Mouse (Mus musculus): Measurements from ENCODE around the gene Fam3b. TPM values are rescaled to one million over a fixed set of nuclear protein-coding genes. Genes with fewer than 3 reads are reported as not detected.

Gene Fam3b
- polyA plus RNA-seq, 1 experiment from 2014 or later = not detected

GRCm38 (mm10) chr16:97438191-97438590 is 76.4 kb downstream of the Fam3b start:
- Histone ChIP-seq H3K4me3 (no peak overlapping the region), H3K27ac (no peak overlapping the region), H3K36me3 (ENCODE audit: poor library complexity, severe bottlenecking) (no peaks in the 10 kb centered on the region), H3K4me2 (no peak overlapping the region), H3K9me3 (replicated peaks) (no peaks in the 10 kb centered on the region), H3K9ac (no peak overlapping the region), H3K4me1 (0 out of 2 replicates have a peak, but pooled peaks cover 3% of the 10 kb centered on the region), H3K27me3 (no peaks in the 10 kb centered on the region)
- WGBS = 65% methylated on average over 3 of the region's 3 CpGs
- 0 out of 2 replicates have a peak, but pooled peaks have one; percentile 45 for ATAC-seq

- Histone ChIP-seq H3K36me3 (ENCODE audit: poor library complexity, severe bottlenecking) (no peaks in the 10 kb centered on the region), H3K27ac (no peak overlapping the region)
Observed at GRCm38 (mm10) chr16:97437448-97438056, 77.1 kb downstream of the Fam3b start.

GRCm38 (mm10) chr16:97434206-97434605 is 80.4 kb downstream of the Fam3b start:
- H3K4me2 ChIP-seq = no peak overlapping the region
- no peak overlapping the region for H3K27ac ChIP-seq
- no peaks in the 10 kb centered on the region for H3K27me3 ChIP-seq
- 83% methylated on average over 2 of the region's 2 CpGs for WGBS
- no peak overlapping the region for H3K9ac ChIP-seq
- H3K36me3 ChIP-seq (ENCODE audit: poor library complexity, severe bottlenecking) = no peaks in the 10 kb centered on the region
- ATAC-seq = no peak
- H3K4me1 ChIP-seq = 0 out of 2 replicates have a peak, but pooled peaks cover 3% of the 10 kb centered on the region
- no peak overlapping the region for H3K4me3 ChIP-seq
- no peaks in the 10 kb centered on the region for H3K9me3 ChIP-seq (replicated peaks)

More at GRCm38 (mm10) chr16:97437448-97438056, 77.1 kb downstream of the Fam3b start:
- no peak overlapping the region for H3K4me3 ChIP-seq
- ATAC-seq = peak; percentile 67
- no peak overlapping the region for H3K4me2 ChIP-seq
- no peak overlapping the region for H3K9ac ChIP-seq
- no peaks in the 10 kb centered on the region for H3K27me3 ChIP-seq
- WGBS = 49% methylated on average over 1 of the region's 1 CpGs
- no peaks in the 10 kb centered on the region for H3K9me3 ChIP-seq (replicated peaks)
- H3K4me1 ChIP-seq = 0 out of 2 replicates have a peak, but pooled peaks cover 3% of the 10 kb centered on the region

GRCm38 (mm10) chr16:97431328-97431727 is 83.3 kb downstream of the Fam3b start:
- no peak overlapping the region for H3K9ac ChIP-seq
- ATAC-seq = no peak
- 0 out of 2 replicates have a peak, but pooled peaks cover 3% of the 10 kb centered on the region for H3K4me1 ChIP-seq
- no peaks in the 10 kb centered on the region for H3K36me3 ChIP-seq (ENCODE audit: poor library complexity, severe bottlenecking)
- H3K9me3 ChIP-seq (replicated peaks) = no peaks in the 10 kb centered on the region
- H3K4me2 ChIP-seq = no peak overlapping the region
- no peak overlapping the region for H3K27ac ChIP-seq
- no peak overlapping the region for H3K4me3 ChIP-seq
- 80% methylated on average over 4 of the region's 4 CpGs for WGBS
- H3K27me3 ChIP-seq = no peaks in the 10 kb centered on the region

GRCm38 (mm10) chr16:97430091-97430490 is 84.5 kb downstream of the Fam3b start:
- H3K9me3 ChIP-seq (replicated peaks) = no peaks in the 10 kb centered on the region
- no peaks in the 10 kb centered on the region for H3K36me3 ChIP-seq (ENCODE audit: poor library complexity, severe bottlenecking)
- H3K27ac ChIP-seq = no peak overlapping the region
- WGBS = 94% methylated on average over 4 of the region's 4 CpGs
- no peak overlapping the region for H3K4me3 ChIP-seq
- H3K9ac ChIP-seq = no peak overlapping the region
- ATAC-seq = no peak
- no peak overlapping the region for H3K4me2 ChIP-seq
- no peaks in the 10 kb centered on the region for H3K27me3 ChIP-seq
- 0 out of 2 replicates have a peak, but pooled peaks cover 3% of the 10 kb centered on the region for H3K4me1 ChIP-seq

GRCm38 (mm10) chr16:97428026-97428425 is 86.6 kb downstream of the Fam3b start:
- no peak overlapping the region for H3K9ac ChIP-seq
- no peaks in the 10 kb centered on the region for H3K4me1 ChIP-seq
- no peak overlapping the region for H3K27ac ChIP-seq
- H3K4me3 ChIP-seq = no peak overlapping the region
- 85% methylated on average over 3 of the region's 3 CpGs for WGBS
- no peak overlapping the region for H3K4me2 ChIP-seq
- H3K36me3 ChIP-seq (ENCODE audit: poor library complexity, severe bottlenecking) = no peaks in the 10 kb centered on the region
- ATAC-seq = no peak
- H3K27me3 ChIP-seq = no peaks in the 10 kb centered on the region
- H3K9me3 ChIP-seq (replicated peaks) = no peaks in the 10 kb centered on the region

- no peaks in the 10 kb centered on the region for H3K27me3 ChIP-seq
- no peak overlapping the region for H3K9ac ChIP-seq
- no peaks in the 10 kb centered on the region for H3K9me3 ChIP-seq (replicated peaks)
- no peak overlapping the region for H3K27ac ChIP-seq
- H3K4me1 ChIP-seq = no peaks in the 10 kb centered on the region
- no peak overlapping the region for H3K4me3 ChIP-seq
- H3K36me3 ChIP-seq (ENCODE audit: poor library complexity, severe bottlenecking) = no peaks in the 10 kb centered on the region
- no peak for ATAC-seq
- H3K4me2 ChIP-seq = no peak overlapping the region
- WGBS = 85% methylated on average over 1 of the region's 1 CpGs
Observed at GRCm38 (mm10) chr16:97423627-97424026, 91.0 kb downstream of the Fam3b start.

- Histone ChIP-seq H3K9ac (no peak overlapping the region), H3K36me3 (ENCODE audit: poor library complexity, severe bottlenecking) (no peaks in the 10 kb centered on the region), H3K4me2 (no peak overlapping the region), H3K27ac (no peak overlapping the region), H3K4me1 (no peaks in the 10 kb centered on the region), H3K4me3 (no peak overlapping the region), H3K9me3 (replicated peaks) (no peaks in the 10 kb centered on the region), H3K27me3 (no peaks in the 10 kb centered on the region)
- WGBS = 84% methylated on average over 6 of the region's 6 CpGs
- no peak for ATAC-seq
Observed at GRCm38 (mm10) chr16:97421671-97422070, 92.9 kb downstream of the Fam3b start.

Other genes starting within 250 kb of the Fam3b start
- gene Bace2, start 158.1 kb downstream of the Fam3b start, polyA plus RNA-seq (2015; fragmentation: Nextera tagmentation; extraction: Ambion mirVana) = 0.98 and 1.0 TPM in 2 replicates
- gene Mx1, start 51.9 kb downstream of the Fam3b start, polyA plus RNA-seq (2015; fragmentation: Nextera tagmentation; extraction: Ambion mirVana) = not detected in 2 replicates
- gene Tmprss2, start 96.4 kb upstream of the Fam3b start, polyA plus RNA-seq (2015; fragmentation: Nextera tagmentation; extraction: Ambion mirVana) = not detected in 2 replicates
- 0.25 and 0.33 TPM in 2 replicates for gene Ripk4, start 249.0 kb upstream of the Fam3b start, polyA plus RNA-seq (2015; fragmentation: Nextera tagmentation; extraction: Ambion mirVana)

Data from forebrain, embryonic 13.5 days (tissue).